Mouse (Mus musculus) lung, adult 2 months (tissue): ENCODE data around the gene Carf.

Source experiments
- CTCF ChIP-seq: fragments of 200-500 bp; IDR thresholded peaks from 2 replicates; pipeline ENCODE4 v1.5.1; 2011; ENCODE audit warnings: mild to moderate bottlenecking, low read length, control low read depth; ENCODE audit not compliant: insufficient read depth
- POLR2A ChIP-seq: fragments of 200-500 bp; IDR thresholded peaks from 2 replicates; pipeline ENCODE4 v1.6.1; 2011; ENCODE audit warnings: low read depth, mild to moderate bottlenecking, control low read depth, low read length, borderline replicate concordance; ENCODE audit errors: extremely low read depth

DNA sequence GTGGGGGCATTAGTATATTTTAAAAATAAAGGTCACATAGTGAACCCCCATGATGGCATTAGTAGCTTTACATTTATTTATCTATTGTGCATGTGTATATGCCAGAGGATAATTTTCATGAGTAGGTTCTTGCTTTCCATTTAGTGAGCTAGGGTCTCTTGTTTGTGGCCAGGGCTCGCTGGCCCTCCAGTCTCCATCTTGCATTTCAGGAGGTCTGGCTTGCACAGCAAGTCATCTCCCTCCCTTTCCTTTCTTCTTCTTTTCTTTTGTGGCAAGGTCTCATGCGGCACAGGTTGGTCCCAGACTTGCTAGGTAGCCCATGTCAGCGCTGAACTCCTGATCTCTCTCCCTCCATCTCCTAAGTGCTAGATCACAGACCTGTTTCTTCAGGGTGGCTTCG lies 81.3 kb downstream of the Carf start:
- no peak for TF ChIP-seq CTCF
- no peak for TF ChIP-seq POLR2A
